Mouse (Mus musculus): ENCODE results near the gene Olfr1155.

DNA sequence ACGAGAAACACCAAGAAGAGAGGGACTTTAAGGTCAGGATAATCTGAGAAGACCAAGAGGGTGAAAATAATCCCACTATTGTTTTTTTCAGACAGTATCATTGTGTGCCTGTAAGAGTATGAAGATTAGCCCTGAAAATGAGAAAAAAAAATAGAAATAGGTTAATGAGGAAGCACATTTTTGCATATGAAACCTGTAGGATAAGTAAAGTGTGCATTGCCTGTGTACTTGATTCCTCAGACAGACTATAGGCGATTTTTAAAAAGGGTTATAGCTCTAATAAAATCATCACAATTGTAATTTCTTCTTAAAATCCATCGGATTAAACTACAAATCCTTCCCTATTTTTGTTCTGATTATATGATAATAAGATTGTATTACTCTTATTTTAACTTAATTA, 29.6 kb upstream of the Olfr1155 start, which contains the start of gene Olfr74:
- TF ChIP-seq POLR2A (IDR thresholded peaks at IDR 0.05; ENCODE audit: insufficient read depth, low read length) (no peak), CTCF (IDR thresholded peaks at IDR 0.05; ENCODE audit: low read depth, low read length) (no peak)
